Mouse (Mus musculus) bone marrow macrophage, adult 2 months (primary cell): ENCODE measurements around the gene Ret.

Source experiments
- CTCF ChIP-seq: IDR thresholded peaks from 2 replicates; pipeline ENCODE4 v1.5.1; 2012; ENCODE audit warnings: low read depth, mild to moderate bottlenecking, low read length, moderate library complexity
- POLR2A ChIP-seq: IDR thresholded peaks from 2 replicates; pipeline ENCODE4 v1.6.1; 2012; ENCODE audit warnings: mild to moderate bottlenecking, low read depth, low read length, borderline replicate concordance

- no peak for TF ChIP-seq POLR2A
- no peak for TF ChIP-seq CTCF
These were observed 24.1 kb downstream of the Ret start for GRCm38 (mm10) chr6:118173251-118173974.
